Mouse (Mus musculus): ENCODE measurements around the gene Cmss1.

Cmss1 gene

DNA sequence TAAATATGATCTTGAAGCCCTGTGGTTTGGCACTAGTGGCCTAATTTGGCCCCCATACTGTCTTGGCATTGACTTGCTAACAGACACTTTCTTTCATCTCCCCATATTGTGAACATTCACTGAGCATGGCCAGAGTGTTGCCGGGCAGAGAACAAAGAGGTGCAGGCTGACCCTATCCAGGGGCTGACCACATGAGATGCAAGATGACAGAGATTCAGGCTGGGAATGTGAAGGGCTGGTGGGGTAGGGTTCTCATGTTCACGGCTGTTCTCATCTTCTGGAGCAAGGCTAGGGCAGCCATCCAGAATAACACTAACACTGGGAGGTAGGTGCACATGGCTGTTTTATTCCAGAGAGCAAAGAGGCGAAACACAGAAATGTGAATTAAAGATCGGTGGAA, 92.3 kb downstream of the Cmss1 start:
- no peak for DNase-seq (ENCODE audit: low read depth)

DNA sequence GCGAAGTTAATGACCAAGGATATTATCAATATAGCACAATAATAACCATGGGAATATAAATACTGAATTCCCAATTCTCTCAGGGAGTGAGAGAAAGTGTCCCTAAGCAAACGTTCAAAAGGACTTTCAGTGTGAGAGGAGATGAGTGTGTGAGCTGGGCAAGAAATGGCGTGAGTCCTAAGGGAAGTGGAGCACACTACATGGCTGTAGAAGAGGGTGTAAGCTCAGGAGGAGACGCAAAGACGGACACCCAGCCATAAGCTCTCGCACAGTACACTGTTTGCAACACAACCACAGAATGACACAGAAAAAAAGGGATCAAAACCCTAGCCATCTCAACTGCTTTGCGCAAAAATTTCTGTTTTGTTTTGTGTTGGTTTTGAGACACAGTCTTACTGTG, 93.1 kb downstream of the Cmss1 start:
- DNase-seq (ENCODE audit: low read depth), result no peak

DNA sequence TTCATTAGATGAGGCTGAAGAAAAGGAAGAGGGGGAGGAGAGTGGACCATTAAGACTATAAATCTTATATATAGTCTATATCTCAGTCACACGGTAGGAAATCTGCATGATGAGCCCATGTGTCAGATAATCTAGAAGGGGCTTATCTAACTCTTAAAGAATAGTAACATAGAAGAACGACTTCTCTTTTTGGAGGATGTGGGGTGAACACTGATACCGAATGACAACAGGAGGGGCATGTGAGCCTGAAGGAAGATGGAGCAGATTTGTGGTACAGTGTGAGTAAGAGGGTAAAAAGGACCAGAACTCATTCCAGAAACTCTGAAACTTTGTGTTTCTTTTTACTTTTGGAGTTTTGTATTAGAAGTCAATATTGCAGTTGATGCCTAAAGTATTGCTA, 97.6 kb downstream of the Cmss1 start:
- DNase-seq (ENCODE audit: low read depth), result no peak

DNA sequence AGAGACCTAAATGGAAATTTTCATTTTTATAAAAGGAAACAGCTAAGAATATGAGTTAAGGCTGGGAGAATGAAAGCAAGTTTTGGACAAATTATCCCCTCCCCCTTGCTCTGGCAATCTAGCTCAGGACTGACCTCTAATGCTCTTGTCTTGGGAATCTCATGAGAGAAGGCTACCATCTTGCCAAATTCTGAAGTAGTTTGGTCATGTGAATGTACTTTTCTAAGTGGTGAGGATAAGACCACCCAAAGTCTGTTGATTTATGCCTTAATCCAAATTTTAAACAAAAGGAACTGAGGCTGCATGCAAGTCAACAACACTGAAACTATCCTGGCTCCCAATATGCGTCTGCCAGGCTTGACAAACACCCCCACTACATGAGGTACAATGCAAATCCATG, 98.3 kb downstream of the Cmss1 start:
- no peak for DNase-seq (ENCODE audit: low read depth)

DNA sequence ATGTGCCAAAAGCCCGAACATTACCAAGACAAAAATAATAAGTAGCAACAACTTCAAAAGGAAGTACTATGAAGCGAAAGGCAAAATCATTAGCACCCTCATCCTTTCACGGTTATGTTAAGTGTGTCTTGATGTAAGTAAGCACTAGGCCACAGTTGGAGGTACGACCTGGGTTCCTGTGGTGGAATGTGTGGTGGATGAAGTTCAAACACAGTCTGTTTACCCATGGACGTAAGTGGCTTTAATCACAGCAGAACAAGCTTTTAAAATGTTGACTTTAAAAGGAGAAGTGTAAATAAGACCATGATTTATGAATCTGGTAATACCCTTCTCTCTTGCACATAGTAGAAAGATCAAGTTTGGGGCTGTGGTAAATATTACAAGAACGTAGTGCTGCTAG, 100.5 kb downstream of the Cmss1 start:
- no peak for DNase-seq (ENCODE audit: low read depth)

DNA sequence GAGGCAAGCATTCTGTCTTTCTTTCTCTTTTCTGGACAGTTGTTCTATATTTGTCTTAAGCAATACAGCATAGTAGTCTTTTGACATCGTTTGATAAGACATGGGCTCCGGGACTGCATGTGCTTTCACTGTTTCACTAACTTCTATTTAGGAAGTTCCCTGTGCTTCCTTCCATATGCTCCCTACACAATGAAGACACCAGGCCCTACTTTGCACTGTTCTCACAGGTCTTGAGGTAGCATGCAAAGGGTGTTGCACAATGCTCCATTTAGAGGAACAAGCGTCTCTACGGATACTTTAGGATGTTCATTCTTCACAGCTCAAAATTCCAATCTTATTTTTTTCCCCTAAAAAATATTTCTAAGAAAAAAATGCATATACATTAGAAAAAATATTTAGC, 101.9 kb downstream of the Cmss1 start:
- DNase-seq (ENCODE audit: low read depth), result no peak

DNA sequence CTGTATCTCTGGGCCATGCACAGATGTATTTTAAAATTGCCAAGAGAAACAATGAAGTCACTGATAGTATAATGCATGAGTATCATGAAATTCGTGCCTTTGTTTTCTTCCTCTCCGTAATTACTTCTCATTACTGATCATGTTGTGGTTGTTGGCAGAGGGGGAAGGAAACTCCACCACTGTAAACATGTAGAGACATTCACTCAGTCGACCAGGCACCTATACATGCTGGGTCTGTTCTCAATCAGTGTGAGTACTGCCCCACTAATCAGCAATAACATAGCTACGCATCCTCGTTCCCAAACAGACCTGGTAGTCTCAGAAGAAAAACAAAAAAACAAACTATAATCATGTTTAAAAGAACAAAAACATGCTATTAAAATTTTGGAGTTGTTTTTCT, 103.9 kb downstream of the Cmss1 start:
- no peak for DNase-seq (ENCODE audit: low read depth)

DNA sequence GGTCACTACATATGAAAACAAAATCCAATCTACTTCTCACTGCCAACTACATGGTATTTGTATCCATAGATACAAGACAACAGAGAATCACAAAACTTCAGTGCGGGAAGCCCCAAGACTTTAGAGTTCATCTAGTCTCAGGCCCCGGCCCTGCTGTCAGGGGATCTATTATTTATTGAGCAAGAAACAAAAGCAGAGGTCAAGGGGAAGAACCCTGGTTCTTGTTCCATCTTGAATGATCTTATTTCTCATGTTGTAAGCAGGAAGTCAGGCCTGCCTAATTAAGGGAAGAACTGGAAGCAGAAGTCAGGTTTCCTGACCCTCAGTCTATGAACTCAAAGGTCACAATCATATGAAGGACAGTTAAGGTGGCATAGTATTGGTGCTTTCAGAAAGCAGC, 104.4 kb downstream of the Cmss1 start:
- no peak for DNase-seq (ENCODE audit: low read depth)

DNA sequence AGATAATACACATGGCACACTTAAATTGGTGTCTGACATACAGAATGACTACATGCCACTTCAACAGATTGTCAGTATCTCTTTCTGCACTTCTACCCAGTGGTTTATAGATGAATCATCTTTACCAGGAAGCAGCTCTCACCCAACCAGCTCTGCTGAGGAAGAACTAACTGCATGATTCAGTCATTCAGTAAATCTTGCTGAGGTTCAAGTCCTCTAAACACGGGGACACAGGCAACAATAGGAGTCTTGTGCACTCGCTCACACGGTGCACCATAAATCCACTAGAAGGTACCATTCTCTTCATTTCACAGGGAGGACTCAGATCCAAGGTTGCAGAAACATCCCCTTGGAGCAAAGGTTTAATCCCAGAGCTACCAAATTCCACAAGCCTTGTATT, 105.8 kb downstream of the Cmss1 start:
- no peak for DNase-seq (ENCODE audit: low read depth)

DNA sequence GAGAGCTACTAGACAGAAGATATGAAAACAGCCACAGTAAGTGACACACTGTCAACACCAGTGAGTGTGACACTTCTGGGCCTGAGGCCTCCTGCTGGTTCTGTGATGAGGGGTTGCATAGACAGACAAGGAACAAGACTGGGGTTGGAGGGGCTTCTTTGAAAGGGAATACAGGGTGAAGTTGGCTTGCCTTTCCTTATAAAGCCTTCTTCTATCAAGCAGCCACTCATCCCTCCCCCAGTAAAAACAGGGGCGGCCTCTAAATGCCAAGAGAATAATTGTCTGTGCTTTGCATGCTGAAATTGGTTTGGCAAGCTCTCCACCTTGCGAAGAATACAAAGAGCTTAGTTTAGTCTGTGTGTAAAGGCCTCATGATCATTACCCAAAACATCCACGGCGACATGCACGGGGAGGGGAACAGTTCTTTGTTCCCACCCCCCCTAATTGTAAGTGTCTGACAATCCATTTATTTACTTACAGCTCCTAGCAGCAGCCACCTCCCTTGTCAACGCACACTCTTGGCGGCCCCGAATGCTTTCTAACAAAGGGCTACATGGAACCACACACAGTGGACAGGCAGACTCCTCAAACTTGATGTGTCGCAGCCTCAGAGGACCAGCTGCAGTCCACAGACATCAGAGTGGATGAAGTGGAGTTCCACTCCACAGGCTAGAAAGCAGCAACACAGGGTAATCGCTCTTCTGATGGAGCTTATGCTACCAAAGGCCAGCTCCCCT, 110.1 kb downstream of the Cmss1 start:
- no peak for DNase-seq (ENCODE audit: low read depth)

DNA sequence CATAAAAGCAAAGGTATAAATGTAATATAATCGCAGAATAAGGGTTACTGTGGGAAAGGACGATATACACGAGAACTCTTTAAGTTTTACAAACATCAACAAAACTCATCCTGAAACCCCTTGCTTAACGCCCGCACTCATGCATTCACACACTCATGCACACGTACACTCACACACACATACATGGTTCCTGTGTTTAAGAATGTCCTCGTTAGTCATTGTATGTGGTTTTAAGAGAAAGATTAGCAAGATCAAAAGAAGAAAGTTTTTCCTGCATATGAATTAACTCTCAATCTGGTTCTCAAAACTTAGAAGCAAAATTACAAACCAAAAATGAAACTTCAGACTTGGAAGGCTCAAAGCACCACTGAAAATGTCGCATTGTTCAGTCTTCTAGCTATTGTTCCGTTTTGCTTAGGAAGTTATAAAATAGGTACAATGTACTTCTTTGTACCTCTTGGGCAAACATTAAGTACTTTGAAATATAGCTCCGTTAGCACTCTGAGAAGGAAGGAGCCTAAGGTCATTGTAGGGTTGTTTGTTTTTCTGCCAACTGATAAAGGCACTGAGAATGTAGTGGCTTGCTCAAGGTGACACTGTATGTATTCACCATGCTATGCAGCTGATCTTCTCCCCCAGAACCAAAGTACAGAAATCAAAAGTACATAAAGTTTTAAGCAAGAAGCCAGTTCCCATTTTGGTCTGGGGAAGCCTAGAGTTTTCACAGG, 111.0 kb downstream of the Cmss1 start:
- DNase-seq (ENCODE audit: low read depth), result no peak

DNA sequence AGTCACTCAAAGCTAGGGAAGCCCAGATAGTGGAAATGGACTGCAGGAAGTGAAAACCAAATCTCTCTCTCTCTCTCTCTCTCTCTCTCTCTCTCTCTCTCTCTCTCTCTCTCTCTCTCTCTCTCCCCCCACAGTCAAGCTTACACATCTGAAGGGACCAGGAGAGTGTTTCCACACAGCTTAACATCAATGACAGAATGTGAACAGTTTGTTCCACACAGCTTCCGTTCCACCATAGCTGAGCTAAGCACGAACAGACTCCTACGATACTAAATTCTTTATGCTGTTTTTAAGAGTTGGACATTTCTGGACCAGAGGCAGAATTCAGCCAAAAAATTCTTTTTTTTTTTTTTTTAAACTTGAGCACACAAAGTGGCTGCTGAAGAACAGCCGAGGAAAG, 114.8 kb downstream of the Cmss1 start:
- DNase-seq (ENCODE audit: low read depth), result no peak

DNA sequence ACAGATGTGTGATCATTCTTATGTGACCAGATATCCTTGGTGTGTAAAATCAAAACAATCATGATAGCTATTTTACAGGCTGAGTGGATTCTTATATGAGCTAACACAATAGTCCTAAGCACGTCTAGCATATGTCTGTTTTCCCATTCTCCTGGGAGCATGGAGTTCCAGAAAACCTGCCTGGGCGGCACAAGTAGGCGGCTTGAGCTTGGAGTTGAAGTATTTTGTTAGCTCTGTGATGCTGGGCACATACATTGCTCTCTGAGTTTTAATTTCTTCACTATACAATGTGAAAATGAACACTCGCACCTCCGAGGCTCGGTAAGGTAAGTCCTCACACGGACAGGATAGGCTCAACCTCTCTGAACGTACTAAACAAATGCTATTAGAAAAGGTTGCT, 116.0 kb downstream of the Cmss1 start:
- DNase-seq (ENCODE audit: low read depth), result no peak

DNA sequence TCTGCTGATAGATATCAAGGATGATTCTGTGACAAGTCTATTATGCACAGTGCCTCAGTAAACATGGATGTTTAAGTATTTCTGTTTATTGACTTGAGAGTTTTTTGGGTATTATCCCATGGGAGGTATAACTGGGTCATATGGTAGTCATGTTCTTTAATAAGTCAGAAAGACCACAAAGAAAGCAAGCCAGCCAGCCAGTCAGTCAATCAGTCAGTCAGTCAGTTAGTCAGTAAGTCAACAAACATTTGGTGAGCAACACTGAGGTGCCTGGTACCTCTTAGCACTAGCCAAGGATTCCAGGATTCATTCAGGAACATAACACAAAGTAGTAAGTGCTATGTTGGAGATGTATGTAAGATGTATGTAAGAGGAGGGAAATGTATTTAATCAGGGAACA, 118.0 kb downstream of the Cmss1 start:
- no peak for DNase-seq (ENCODE audit: low read depth)

DNA sequence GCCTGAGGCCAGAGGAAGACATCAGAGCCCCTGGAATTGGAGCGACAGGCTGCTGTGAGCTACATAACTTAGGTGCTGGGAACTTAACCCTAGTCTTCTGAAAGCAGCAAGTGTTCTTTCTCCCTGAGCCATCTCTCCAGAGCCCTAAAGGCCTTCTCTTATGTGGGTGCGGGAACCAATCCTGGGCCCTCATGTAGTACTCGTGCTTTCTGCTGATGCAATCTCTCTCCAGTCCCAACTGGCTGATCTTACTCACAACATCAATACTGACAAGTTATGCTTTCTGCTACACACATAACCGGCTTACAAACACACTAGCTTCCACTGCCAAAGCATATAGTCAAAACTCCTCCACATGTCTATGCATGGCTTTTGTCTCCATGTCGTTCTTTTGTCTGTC, 120.4 kb downstream of the Cmss1 start:
- no peak for DNase-seq (ENCODE audit: low read depth)

DNA sequence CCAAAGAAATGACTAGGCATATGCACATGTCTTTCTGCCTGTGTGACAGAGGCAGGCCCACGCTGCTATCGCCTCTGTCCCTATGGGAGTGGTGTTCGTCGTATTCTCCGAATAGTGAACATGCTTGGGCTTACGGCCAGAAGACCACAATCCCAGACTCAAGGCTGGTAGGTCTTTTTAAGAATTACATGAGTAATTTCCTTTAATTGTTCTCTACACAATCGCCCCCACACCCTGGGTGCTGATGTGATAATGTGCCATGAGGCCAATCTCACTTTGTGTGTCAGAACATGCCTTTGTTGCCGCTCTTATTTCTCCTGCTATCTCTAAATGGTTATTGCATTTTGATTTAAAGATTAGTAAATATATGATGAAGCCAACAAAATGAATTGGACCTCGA, 121.4 kb downstream of the Cmss1 start:
- no peak for DNase-seq (ENCODE audit: low read depth)

DNA sequence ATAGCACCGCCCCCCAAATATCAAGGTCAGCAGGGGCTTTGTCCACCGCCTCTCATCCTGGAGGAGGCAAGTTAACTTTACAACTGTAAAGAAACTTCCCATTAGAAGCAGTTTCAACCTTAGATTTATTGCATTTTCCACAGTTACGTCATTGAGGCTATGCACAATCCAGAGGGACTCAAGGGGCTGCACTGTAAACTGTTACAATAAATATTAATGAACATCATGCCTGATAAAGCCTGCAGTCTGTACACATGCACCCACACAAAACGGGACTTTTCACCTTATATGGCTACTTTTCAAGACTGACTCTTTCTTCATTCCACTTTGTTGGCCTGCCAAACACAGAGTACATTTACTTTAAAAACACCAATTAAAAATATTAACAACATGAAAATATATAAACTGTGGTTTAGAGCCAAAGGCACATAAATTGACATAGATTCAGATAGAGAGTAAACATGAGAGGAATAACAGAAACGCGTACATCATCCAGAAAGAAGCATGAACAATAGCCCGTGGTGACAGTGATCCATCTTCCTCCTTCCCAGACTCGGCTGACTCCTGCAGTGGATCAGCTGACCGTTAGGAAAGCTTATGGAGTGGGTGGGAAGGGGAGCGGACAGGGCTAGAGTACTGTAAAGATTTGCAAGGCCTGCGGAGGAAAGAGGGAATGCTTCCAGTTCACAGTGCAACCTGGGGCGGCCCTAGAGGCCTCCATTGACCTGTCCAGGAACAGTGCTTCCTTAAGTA, 122.4 kb downstream of the Cmss1 start:
- DNase-seq (ENCODE audit: low read depth), result no peak

DNA sequence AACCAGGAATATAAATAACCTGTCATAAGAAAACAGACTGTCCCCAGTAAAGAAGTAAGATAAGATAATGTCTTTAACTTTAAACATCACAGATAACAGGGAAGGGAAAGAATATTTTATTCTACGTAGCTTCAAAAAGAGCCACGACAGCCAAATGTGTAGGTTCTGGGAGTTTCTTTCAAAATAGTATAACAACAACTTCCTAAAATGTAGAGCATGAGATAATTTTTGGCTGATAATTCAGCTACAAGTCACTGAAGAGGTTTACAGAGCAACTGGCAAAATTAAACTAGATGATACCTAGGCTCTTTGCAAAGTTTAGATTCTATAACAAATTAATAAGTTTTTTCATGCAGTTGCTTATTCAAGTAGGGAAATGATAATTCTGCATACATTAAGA, 123.2 kb downstream of the Cmss1 start:
- DNase-seq (ENCODE audit: low read depth), result no peak

DNA sequence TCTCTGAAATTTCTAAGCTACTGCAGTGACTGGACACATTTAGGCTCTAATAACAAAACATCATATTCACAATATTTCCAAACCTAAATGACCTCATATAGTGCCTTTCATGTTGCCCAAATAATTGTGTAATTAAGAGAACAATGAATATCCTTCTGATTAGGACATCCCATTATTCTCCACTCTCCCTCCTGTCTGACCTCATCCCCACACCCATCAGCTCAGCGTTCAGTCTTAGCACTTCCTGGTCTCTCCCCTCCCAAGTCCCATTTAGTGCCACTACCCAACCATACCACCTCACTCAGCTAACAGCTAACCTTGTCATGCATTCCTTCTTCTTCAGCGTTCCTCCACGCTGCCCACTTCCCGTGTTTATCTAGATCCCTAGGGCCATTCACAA, 123.8 kb downstream of the Cmss1 start:
- no peak for DNase-seq (ENCODE audit: low read depth)

DNA sequence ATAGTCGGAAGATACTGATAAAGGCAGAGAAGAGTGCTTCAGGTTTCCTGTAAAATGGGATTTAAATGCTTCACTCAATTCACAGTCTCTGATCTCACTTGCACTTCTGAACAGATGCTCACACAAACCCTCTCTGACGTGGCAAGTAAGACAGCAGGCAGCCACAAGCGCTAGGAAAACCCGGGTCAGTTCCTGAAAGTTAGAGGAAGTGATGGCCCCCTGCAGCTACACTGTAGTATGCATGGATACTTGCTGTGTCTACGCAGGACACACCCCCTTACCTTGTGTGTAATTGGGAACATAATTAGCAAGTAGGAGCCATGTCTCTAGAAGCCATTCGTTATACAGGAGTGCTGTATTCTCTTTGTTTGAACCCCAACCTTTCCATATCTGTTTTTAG, 124.4 kb downstream of the Cmss1 start:
- no peak for DNase-seq (ENCODE audit: low read depth)

DNA sequence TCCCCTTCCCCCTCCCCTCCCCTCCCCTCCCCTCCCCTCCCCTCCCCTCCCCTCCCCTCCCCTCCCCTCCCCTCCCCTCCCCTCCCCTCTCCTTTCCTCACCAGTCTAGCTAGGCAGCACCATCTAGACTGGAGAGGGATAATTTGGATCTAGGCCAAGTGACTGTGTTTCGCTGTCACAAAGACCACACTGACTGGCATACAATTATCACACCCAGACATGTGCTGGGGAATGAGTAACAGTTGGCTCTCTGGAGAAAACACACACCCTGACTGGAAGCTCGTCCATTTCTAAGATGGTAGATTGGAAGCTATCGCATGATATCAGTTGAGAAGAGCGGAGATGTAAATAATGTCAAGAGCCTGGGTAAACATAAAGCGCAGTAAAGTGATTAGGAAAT, 126.9 kb downstream of the Cmss1 start:
- DNase-seq (ENCODE audit: low read depth), result no peak

DNA sequence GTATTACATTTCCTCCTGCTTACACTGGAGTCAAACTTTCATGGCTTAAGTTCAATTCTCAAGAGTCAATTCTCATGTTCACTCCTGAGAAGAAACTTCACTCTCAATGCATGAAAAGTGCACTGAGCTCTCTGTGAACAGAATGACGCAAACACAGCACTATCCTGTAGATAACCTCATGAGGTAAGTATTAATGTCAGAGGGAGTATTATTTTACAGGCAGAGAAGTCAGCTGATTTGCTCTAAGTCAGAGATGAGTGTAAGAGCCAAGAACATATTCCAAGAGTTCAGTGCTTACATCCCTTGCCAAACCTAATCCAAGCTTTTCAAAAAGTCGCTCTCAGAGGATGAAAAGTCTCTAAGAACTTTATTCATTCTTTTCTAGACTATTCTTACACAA, 128.2 kb downstream of the Cmss1 start:
- DNase-seq (ENCODE audit: low read depth), result no peak

DNA sequence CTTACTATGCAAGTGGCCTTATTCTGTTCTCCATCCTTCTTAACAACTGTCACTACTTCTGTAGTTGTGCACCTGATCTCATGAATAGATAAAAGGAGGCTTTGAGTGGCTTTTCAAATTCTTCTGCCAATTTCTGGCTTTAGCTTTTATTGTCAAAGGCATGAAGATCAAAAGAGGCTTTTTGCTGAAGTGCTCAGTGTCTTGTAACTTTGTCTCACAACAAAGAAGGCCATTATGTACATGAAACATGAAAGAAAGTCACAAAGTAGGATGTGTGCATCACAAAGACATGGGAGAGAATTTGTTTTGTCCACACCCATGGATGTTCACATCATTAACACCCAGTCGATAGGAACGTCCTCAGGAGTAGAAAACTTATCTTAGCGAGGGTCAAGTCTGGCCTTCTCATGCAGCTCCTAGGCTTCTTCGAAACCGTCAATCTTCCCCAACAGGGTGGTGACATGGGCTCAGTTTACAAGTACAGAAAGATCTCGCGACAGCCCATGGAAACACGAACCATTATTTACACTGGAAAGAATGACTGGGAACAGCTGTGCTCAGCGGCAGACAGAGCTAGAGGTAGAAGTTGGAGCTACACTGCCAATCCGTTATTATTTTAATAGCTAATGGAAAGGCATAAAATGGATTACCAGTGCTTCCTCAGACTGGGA, 133.1 kb downstream of the Cmss1 start:
- DNase-seq (ENCODE audit: low read depth), result no peak
